Mouse (Mus musculus): ENCODE results near the gene Psmb4. TPM values are rescaled to one million over a fixed set of nuclear protein-coding genes. Genes with fewer than 3 reads are reported as not detected.
"Not testable (repeated sequence)": the region's sequence is repeated elsewhere in the genome, so short reads cannot be mapped to it uniquely, and the experiment has no call there.

The Psmb4 gene
- 100 to 1,000 TPM; 172 to 192 TPM for total RNA-seq (2021)
- long read RNA-seq, experiment 1, transcript Psmb4-201 (7 exons, 1,183 nt) = major isoform, 102 of 111 reads
- long read RNA-seq, experiment 1, partial matches to known transcripts = 7 of 111 reads
- long read RNA-seq, experiment 1, other reads (novel, unspliced or antisense) = 0 of 111 reads
- long read RNA-seq, experiment 2, transcript Psmb4-201 (7 exons, 1,183 nt) = major isoform, 99 of 107 reads
- long read RNA-seq, experiment 2, partial matches to known transcripts = 4 of 107 reads
- long read RNA-seq, experiment 2, other reads (novel, unspliced or antisense) = 2 of 107 reads

DNA sequence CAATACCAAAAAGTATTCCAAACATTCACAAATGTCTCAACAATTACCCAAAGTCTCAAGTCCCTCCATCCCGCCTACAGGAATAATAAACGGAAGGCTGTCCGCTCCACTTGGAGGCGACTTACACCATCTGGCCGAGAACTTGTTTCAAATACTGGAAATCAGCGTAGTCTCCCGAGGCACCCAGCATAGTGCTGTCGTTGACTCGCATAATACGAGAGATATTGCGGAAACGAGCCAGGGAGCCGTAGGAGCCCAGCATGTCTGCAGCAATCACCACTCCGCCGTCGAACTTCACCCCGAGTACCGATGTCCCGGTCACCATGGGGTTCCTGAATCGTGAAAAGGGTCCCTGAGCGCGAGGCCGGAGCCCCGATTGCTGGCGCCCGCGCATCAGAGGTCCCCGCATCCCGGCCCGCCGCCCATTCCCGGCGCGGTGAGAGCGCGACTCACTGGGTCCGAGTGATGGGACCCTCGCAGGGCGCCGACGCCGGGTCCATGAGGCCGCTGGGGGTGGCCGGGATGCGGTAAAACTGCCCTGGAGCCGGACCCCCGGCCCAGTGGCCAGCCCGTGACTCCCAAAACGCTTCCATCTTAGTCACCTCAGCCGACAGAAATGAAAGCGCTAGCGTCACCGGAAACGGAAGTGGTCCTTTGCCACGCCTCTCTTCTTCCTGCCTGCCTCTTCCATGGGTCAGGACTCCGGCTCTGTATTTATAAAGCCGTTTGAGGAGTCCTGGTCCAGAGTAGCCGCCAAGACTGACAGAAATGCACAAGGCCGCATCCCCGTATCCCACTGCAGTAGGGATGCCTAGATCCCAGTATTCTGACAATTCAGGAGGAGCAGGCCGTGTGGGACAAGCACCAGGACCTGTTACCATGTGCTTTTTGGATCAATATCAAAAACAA is at the start of gene Psmb4:
Gene Psmb4, minus strand, starts transcription at position 646 of the 909 bp plus-strand sequence.
- peak; percentile 78 for DNase-seq

DNA sequence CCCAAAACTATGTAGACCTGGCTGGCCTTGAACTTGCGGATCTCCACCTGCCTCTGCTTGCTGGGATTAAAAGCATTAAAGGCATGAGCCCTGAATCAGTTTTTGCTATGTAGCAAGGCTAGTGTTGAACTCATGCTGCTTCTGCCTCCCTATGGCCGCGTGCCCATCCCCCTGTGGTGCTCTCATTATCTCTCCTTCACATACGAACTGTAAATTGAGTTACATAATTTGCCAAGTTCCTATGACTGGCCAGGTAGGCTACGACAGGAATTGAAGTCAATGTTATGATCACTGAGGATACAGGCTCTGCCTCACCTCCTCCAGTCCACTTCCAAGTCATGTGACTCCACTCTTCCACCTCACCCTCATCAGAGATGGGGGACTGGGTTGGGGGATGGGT is 49.4 kb upstream of the Psmb4 start:
- not testable (repeated sequence) for DNase-seq

DNA sequence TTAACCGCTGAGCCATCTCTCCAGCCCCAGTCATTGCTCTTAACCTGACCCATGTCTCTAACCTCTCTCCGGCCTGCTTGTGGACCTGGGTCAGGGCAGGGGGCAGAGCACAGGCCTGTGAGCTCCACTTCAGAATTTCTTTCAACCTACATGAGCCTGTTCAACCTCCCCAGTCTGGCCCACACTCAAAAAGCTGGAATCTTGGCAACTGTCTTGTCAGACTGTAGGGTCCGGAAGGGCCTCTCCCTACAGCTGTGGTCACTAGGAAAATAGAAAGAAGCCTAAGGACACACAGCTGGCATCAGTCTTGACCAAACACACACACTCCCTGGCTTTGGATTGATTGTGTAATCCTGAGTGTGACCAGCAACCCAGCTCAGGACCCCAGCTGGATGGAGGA is 48.6 kb upstream of the Psmb4 start:
- DNase-seq = peak; percentile 66

DNA sequence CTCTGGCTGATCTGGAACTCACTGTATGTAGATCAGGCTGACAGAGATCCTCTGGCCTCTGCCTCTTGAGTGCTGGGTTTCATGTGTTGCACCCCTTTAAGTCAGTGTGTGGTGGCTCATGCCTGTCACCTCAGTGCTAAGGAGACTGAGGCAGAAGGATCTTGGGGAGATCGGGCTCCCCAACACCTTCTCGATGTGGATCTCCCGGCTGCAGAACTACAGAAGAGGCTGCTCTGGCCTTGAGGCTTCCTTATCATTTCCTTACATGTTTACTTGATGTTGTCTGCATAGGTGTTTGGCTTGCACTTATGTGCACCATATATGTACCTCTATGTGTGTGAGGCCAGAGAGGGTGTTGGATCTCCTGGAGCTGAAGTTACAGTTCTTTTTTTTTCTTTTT is 47.8 kb upstream of the Psmb4 start:
- DNase-seq = not testable (repeated sequence)

DNA sequence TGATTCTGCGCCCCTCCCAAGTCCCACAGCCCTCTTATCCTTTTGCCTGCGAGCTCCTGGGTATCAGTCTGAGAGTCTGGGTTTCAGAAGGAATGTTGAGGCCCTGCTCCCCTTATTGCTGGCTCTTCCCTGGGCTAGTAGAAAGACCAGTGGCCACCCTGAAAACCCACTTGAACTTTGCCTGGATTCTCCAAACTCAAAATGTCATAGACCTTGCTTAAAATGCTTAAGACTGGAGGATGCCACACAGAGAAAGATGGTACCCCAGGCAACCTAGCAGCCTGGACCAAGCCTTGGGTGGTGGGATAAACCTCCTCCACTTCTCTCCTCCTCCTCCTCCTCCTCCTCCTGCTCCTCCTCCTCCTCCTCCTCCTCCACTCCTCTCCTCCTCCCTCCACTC is 46.8 kb upstream of the Psmb4 start:
- DNase-seq = not testable (repeated sequence)

DNA sequence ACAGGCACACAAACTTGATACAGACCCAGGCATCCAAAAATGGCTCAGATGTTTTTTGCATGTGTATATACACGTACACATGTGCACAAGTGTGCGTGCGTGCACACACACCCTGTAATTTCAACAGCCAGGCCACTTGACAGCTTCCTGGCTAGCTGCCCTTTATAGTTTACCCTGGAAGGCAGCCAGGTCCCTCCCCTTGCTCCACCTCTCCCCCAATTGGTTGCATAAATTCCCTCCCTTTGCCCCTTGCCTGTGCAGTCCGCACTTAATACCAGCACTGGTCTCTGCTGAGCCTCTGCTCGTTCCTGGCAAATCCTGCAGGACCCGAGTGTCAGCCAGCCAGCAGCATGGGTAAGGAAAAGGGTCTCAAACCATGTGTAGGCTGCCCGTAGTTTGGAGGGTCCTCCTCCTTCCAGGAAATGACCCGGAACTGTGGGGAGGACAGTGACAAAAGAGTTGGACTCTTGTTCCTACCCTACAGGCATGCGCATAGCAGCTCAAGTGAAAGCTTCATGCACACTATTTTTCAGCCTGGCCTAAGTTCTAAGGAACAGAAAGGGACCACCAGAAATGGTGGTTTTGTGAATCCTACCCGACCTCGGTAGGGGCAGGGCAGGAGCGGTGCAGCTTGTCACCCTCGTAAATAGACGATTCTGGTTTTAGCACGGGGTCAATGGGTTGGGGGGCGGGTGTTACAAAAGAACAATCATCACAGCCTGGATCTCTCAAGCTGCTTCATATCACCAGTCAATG is 46.2 kb upstream of the Psmb4 start, which contains the start of gene Selenbp1:
Gene Selenbp1, plus strand, starts transcription at position 248 of the 756 bp plus-strand sequence.
- DNase-seq = peak; percentile 76

DNA sequence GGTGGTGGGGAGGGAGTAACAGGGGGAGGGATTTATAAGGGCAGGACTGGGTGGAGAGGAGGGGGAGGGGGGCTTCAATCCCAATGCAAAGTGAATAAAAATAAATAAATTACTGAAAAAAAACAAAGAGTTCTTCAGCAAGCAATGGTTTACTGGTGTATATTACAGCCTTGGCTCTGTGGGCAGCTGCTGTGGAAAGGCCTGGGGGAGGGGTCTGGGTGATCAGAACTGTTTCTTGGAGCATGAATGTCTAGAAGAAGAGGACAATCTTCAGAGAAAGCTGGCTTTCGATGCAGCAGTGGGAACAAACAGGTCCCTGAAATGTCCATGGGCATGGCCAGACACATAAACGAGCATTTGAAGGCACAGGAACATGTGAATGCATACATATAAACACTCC is 45.5 kb upstream of the Psmb4 start:
- DNase-seq = not testable (repeated sequence)

DNA sequence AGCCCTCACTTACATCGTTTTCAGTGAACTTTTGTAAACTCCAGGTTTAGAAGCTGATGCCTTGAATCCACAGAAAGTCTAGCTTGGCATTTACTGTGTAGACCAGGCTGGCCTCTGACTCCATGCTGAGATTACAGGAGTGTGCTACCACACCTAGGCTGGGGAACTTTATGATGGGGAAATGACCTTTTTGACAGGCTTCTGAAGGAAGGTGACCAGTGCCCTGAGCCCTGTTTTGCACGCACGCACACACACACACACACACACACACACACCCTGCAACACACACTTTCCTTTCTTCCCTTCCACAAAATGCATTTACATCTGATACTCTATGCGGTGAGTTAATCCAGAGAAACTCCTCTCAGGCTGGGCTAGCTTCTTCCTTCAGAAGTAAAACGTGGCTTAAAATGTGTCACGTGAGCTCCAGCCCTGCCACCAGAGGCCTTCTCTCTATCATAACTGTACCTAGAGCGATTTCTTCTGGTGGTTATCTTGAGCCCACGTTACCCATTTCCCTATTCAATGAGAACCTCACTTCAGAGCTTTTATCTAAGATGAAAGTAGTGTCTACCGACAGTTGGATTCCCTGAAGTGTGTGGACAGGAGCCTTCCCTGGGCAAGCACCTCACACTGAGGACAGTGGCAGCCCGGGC is 44.8 kb upstream of the Psmb4 start:
- not testable (repeated sequence) for DNase-seq

DNA sequence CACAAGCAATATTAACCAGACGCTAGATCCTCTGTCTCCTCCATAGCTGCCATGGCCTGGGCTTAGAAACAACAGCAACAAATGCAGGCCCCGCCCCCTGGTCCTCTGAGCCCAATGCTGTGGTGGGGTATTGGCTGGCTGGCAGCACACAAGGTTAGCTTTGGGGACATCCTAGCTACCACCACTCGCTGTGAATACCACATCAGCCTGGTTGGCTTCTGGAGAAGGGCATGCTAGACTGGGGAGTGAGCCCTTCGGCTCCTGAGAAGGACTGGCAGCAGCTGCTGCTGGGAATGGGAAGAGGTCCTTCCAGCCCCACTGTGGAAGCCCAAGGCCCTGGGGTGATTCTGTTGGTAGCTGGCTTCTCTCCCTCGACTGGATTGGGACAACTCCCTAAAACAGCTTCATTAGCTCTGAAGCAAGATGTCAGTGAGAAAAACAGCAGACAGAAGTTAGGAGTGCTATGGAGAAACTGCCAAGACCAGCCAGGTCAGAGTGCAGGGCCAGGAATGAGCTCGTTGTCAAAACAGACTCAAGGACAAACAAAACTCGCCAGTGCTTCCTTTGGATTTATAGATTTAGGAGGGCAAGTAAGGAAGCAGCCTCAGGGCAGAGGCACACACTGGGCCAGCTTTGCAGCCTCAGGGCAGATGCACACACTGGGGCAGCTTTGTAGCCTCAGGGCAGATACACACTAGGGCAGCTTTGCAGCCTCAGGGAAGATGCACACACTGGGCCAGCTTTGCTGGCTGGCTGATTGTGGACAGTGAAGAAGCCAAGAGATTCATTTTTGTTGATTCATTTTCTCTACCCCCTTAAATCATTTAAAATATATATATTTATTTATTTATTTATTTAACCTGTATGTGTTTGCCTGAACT is 43.9 kb upstream of the Psmb4 start:
- DNase-seq = not testable (repeated sequence)

DNA sequence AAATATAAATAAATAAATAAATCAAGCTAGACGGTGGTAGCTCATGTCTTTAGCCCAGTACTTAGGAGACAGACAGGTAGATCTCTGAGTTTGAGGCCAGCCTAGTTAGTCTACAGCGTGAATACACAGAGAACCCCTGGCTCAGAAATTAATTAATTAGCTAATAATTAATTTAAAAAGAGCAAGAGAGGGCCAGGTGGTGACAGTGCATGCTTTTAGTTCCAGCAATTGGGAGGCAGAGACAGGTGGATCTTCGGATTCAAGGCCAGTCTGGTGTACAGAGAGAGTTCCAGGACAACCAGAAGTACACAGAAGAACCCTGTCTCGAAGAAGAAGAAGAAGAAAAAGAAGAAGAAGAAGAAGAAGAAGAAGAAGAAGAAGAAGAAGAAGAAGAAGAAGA is 42.2 kb upstream of the Psmb4 start:
- not testable (repeated sequence) for DNase-seq

DNA sequence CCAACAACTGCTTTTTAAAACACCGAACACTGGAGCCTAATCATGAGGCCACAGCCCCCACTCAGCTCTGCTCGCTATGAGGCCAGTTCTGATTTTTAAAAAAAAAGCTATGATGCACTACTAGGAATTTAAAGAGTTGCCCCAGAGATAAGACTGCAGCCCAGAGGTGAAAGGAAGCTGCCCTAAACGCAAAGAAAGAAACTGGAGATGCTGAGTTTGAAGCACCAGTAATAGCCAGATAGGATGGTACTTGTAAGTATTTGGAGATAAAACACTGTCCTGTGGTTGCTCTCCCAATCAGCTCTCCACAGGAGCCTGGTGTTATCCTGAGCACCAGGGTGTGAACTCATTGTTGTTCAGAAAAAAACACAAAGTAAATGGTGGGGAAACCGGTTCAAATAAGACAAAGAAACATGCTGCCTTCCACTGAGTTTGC is 39.6 kb upstream of the Psmb4 start:
- DNase-seq = not testable (repeated sequence)

DNA sequence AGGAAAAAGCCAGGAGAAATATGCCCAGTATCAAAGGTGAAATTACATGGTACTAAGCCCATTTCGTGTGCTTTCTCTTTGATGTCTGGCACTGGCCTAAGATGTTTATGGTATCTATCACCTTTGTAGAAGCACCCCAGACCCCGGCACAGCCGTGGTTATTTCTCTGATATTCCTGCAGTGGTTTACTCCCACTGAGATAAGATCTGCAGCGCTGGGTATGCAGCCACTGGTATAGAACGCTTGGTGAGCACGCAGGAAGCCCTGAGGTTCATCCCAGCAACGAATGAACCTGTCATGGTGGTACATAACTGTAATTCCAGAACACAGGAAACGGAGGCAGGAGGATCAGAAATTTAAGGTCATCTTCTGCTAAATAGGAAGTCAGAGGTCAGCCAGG is 37.9 kb upstream of the Psmb4 start:
- DNase-seq = no peak

DNA sequence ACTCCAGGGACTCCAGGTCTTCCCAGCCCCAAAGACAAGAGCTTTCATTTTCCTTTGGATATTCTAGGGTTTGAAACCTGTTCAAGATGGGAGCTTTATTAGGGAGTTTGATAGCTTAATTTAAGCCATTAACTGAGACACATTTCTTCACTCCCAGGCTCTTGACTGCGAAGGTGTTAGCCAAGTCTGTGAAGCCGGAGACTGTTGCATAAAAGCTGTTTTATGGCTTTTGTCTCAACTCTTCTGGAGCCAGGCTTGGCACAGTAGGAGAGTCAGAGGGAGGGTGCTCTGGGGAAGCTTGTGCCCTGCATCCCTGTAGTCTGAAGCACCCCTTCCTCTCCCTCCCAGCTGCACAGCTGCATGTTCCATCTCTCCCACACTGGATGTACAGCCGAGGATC is 35.6 kb upstream of the Psmb4 start:
- no peak for DNase-seq

DNA sequence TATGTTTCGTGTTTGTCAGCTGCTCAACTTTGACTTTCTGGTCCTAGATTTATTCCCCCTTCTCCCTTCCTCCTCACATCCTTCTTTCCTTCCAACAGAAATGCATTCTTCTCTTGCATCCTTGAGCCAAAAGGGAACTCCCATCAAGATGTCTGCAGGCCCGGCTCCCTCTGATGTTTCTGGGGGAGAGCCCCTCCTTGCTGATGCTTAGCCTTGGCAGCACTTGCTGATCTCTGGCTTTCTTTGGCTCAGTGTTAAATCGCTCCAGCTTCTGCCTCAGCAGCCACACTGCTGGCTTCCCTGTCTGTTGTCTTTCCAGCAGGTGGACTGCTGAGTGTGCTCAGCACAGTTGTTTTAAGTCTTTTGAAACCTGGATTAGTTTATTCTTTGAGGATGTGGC is 34.3 kb upstream of the Psmb4 start:
- peak; percentile 28 for DNase-seq

DNA sequence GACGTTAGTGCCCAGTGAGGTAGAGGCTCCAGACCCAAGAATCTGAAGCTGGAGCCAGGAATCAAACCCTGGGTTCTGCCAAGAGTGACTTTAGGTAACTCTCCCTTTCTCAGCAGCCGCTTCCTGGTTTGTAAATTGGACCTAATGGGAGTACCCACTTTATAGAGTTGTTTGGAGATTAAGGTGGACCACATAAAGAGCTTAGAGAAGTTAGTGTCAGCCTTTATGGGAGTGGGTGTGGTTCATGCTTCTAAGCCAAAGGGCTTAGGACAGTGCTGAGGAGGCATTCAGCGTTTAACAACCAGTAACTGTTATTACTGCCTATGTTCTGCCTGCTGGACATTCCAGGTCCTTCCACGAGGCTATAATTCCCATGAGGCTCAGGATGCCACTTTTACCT is 32.1 kb upstream of the Psmb4 start:
- no peak for DNase-seq

DNA sequence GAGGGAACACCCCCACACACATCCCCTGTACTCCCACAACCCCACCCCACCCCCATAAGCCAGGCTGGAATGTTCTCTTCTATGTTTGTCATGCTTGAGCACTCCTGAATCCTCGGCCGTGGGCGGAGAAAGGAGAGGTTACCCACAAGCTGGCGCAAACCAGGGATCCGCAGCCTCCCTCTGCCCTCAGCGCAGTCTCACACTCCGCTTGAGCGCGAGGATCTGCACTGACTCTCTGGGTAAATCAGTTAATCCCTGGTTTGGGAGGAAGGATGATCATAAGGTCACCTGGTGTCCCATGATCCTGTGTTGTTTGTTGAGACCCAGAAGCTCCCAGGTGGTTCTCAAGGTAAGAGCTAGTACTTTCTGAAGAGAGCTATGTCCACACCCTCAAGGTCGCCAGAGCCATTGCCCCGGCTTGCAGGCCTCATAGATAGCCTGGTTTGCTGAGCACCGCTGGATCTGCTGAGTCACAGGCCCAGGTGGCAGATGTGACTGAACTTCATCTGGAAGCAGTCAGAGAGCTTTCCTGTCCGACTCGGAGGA is 31.1 kb upstream of the Psmb4 start:
- DNase-seq = no peak

DNA sequence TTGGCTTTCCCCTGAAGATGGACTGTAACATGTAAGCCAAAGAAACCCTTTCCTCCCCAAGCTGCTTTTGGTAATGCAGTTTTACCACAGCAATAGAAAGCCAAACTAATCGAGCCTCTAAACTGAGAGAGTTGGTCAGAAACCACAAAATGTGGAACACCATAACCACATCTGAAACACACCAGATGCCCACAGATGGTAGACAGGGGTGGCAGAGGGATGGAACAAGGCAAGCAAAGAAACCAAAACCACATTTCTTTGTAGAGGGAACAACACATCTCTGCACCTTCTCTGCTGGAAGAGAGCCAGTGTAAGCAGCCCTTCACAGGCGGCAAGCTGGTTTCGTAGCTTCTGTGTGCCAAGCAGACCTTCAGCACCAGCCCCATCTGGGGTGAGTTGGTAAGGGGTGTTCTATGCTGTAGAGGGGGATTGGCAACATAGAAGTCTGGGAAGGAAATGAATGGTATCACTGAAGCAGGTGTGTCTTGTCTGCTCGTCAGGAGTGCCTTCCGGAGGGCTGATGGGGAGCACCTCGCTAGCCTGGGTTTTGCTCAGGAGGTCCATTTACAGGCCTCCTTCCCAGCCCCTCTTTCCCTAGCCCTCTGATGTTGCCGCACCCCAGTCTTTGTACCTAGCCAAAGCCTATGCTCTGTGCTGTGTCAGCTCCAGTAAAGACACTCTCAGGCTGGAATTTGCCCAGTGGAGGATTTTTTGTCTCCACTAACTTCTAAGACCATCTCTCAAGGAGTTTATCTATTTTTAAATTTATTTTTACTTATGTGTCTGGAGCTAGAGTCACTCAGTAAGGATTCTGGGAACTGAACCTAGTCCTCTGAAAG is 29.4 kb upstream of the Psmb4 start:
- DNase-seq = no peak

DNA sequence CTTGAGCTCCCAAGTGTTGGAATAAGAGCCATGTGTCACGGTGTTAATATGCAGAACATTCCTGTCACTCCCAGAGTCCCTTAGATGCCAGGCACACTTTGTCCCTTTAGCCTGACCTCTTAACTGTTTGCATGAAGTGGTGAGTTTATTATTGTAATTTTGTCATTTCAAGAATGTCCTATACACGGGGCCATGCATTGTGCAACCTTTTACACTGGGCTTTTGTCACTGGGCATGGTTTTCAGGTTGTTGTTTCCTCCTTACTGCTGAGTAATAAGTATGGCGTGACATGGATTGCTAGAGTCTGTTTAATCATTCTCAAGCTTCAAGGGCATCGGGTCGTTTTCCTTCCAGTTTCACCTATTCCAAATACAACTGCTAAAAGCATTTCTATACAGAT is 27.0 kb upstream of the Psmb4 start:
- DNase-seq = no peak

DNA sequence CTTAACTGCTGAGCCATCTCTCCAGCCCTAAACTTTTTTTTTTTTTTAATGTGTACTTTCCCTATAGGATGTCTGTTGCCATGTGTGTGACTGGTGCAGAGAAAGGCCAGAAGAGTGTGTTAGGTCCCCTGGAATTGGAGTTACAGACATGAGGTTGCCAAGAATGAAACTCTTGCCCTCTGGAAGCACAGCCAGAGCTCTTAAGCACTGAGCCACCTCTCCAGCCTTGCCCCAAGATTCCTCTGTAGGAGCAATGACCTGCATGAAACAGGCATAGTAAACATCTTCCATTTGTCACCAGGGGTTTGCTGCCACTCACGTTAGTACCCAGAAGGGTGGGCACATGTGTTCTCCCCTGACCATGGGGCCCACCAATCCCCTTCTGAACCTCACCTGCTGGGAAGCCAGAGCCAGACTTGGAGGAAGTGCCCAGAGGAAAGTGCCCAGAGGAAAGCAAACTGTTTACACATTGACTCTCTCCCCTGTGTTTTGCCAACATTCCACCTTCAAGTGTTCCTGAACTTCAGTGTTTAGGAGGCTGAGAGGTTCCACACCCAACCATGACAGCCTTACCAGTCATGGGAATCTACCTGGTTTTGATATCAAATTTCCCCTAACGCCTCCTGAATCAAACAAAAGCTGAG is 24.4 kb upstream of the Psmb4 start:
- DNase-seq = no peak
